Mouse (Mus musculus): Measurements from ENCODE around the gene Abcb8.
A peak's percentile ranks its signal among the peaks of the same experiment; 100 is the strongest.

Abcb8 gene

GRCm38 (mm10) chr5:24399686-24400085 is 6.2 kb downstream of the Abcb8 start:
- peak; percentile 37 for DNase-seq

GRCm38 (mm10) chr5:24400362-24400761 is 6.9 kb downstream of the Abcb8 start:
- peak; percentile 35 for DNase-seq

GRCm38 (mm10) chr5:24400911-24401605 is 7.6 kb downstream of the Abcb8 start:
- DNase-seq, result no peak

GRCm38 (mm10) chr5:24401969-24402368 is 8.5 kb downstream of the Abcb8 start:
- DNase-seq, result peak; percentile 16

GRCm38 (mm10) chr5:24404594-24405360 is 11.3 kb downstream of the Abcb8 start:
- DNase-seq, result peak; percentile 26

GRCm38 (mm10) chr5:24405389-24405876 is 12.0 kb downstream of the Abcb8 start:
- no peak for DNase-seq

- DNase-seq, result no peak
Observed at GRCm38 (mm10) chr5:24408651-24409050, 15.2 kb downstream of the Abcb8 start.

GRCm38 (mm10) chr5:24409466-24409865 is 16.0 kb downstream of the Abcb8 start:
- no peak for DNase-seq

GRCm38 (mm10) chr5:24412063-24412462 is 18.6 kb downstream of the Abcb8 start:
- no peak for DNase-seq

GRCm38 (mm10) chr5:24413042-24413693 is 19.7 kb downstream of the Abcb8 start, which contains the start of gene Asic3:
TSS of gene Asic3 (plus strand) at chr5:24413392.
- no peak for DNase-seq

- DNase-seq, result no peak
Observed at GRCm38 (mm10) chr5:24413938-24414337, 20.5 kb downstream of the Abcb8 start.

- peak; percentile 87 for DNase-seq
Observed at GRCm38 (mm10) chr5:24416222-24416736, 22.8 kb downstream of the Abcb8 start.

GRCm38 (mm10) chr5:24417587-24417986 is 24.1 kb downstream of the Abcb8 start:
- no peak for DNase-seq

- no peak for DNase-seq
Observed at GRCm38 (mm10) chr5:24420381-24420780, 26.9 kb downstream of the Abcb8 start.

- peak; percentile 100 for DNase-seq
Observed at GRCm38 (mm10) chr5:24423129-24424003, 29.9 kb downstream of the Abcb8 start, which contains the start of the genes Cdk5 and Slc4a2. TSS of gene Cdk5 (minus strand) at chr5:24423530. TSS of gene Slc4a2 (plus strand) at chr5:24423837.

GRCm38 (mm10) chr5:24424004-24424781 is 30.7 kb downstream of the Abcb8 start:
- peak; percentile 67 for DNase-seq

- no peak for DNase-seq
Observed at GRCm38 (mm10) chr5:24424861-24425411, 31.5 kb downstream of the Abcb8 start.

GRCm38 (mm10) chr5:24425421-24426036 is 32.1 kb downstream of the Abcb8 start:
- DNase-seq, result peak; percentile 74

GRCm38 (mm10) chr5:24426037-24426432 is 32.6 kb downstream of the Abcb8 start:
- peak; percentile 69 for DNase-seq

GRCm38 (mm10) chr5:24426556-24427284 is 33.3 kb downstream of the Abcb8 start:
- DNase-seq, result peak; percentile 55

All from cerebellum, adult 9-10 months (tissue).